Comparison of ENCODE assay signal across 8 mouse cellular contexts in genomic region chr3:136007846-136008245, GRCm38 (mm10).
DNase-seq lines count a peak whose midpoint lies in the region; ATAC-seq and TF ChIP-seq lines count a peak whose summit lies in the region.

No protein-coding gene starts in this region.

- no peak for TF ChIP-seq RAD21 in CH12.LX (IDR thresholded peaks at IDR 0.05; ENCODE audit: low read depth, low read length)

- no peak for ATAC-seq in embryonic facial prominence, embryonic 12.5 days (ENCODE audit: insufficient number of reproducible peaks, insufficient read depth, low FRiP score, low TSS enrichment)

- no peaks in the 10 kb centered on the region for H3K79me2 ChIP-seq in CH12.LX (replicated peaks; ENCODE audit: control insufficient read depth, extremely low read depth, insufficient read depth, poor library complexity, severe bottlenecking)

- H3K4me3 ChIP-seq in CH12.LX (replicated peaks in 1 of 3; ENCODE audit: low read depth in 2 of 3, low read length in 2 of 3, poor library complexity in 1 of 3): no peak overlapping the region
- H3K4me3 ChIP-seq in embryonic facial prominence, embryonic 12.5 days: no peak overlapping the region

- peaks cover 3% of the 10 kb centered on the region for H3K9me3 ChIP-seq in CH12.LX (replicated peaks; ENCODE audit: low read length)
- H3K9me3 ChIP-seq in embryonic facial prominence, embryonic 12.5 days: no peaks in the 10 kb centered on the region

- peak overlapping the region; percentile 67; the same call in 1 of the 2 replicates for H3K4me2 ChIP-seq in CH12.LX (ENCODE audit: insufficient read depth, low read depth, poor library complexity, severe bottlenecking)
- peak overlapping the region; percentile 33 for H3K4me2 ChIP-seq in embryonic facial prominence, embryonic 12.5 days (replicated peaks)

- in situ Hi-C loops in CH12.LX (cut with MboI; ENCODE audit: low pct_ligation_motif_present, low pct_unique_long_range_greater_than_20kb, low sequenced_read_pairs): no loop called here

- peaks cover 0 to 3% of the 10 kb centered on the region in 2 experiments; a peak in 1 of 4 replicates for H3K4me1 ChIP-seq in CH12.LX (ENCODE audit: control insufficient read depth in 1 of 2, insufficient read depth in 2 of 2)
- peaks cover 10% of the 10 kb centered on the region for H3K4me1 ChIP-seq in embryonic facial prominence, embryonic 12.5 days

- peak in 1 of 2 experiments; percentile 7; a peak in 1 of 4 replicates for TF ChIP-seq CTCF in CH12.LX (conservative IDR thresholded peaks at IDR 0.05 in 1 of 2, IDR thresholded peaks at IDR 0.05 in 1 of 2; ENCODE audit: low read depth in 2 of 2, low read length in 2 of 2)

- WGBS in embryonic facial prominence, embryonic 12.5 days: 26% methylated on average over 9 of the region's 9 CpGs

- H3K9ac ChIP-seq in CH12.LX (ENCODE audit: insufficient read depth, low read depth): no peak overlapping the region
- H3K9ac ChIP-seq in embryonic facial prominence, embryonic 12.5 days: no peak overlapping the region

- TF ChIP-seq POLR2A in CH12.LX (IDR thresholded peaks at IDR 0.05; ENCODE audit: low read depth, low read length): no peak

- no peaks in the 10 kb centered on the region for H3K36me3 ChIP-seq in CH12.LX (replicated peaks in 1 of 2; ENCODE audit: control insufficient read depth in 1 of 2, insufficient read depth in 1 of 2, low read length in 1 of 2)
- no peaks in the 10 kb centered on the region for H3K36me3 ChIP-seq in embryonic facial prominence, embryonic 12.5 days

- DNase-seq in CH12.LX (ENCODE audit: extremely low read depth) (no peak), R1 (ENCODE audit: low read depth, low spot score) (peak; percentile 17)
- peak; percentile 2 for DNase-seq in heart, postnatal 25 days (ENCODE audit: low spot score)
- peak; percentile 15 to 75 for DNase-seq in left cerebral cortex, adult 8-10 months (ENCODE audit: low spot score in 2 of 2)
- peak; percentile 82 for DNase-seq in right cerebral cortex, adult 18-20 months
- no peak for DNase-seq in spleen, postnatal 14 days (ENCODE audit: low spot score in 2 of 2)
- no peak for DNase-seq in gastrocnemius, adult 8-10 months (ENCODE audit: low spot score in 2 of 2)

- dilution Hi-C loops in CH12.LX (cut with MboI; ENCODE audit: extremely low pct_ligation_motif_present, extremely low pct_unique_long_range_greater_than_20kb, low sequenced_read_pairs): no loop called here

- no peaks in the 10 kb centered on the region for H3K27me3 ChIP-seq in CH12.LX (replicated peaks)
- no peaks in the 10 kb centered on the region for H3K27me3 ChIP-seq in embryonic facial prominence, embryonic 12.5 days

- H3K27ac ChIP-seq in CH12.LX (ENCODE audit: insufficient read depth, low read depth): no peak overlapping the region
- H3K27ac ChIP-seq in embryonic facial prominence, embryonic 12.5 days: no peak overlapping the region

- intact Hi-C loops in heart, postnatal 25 days (cut with DNase I): no loop called here

- no peak for TF ChIP-seq EP300 in CH12.LX (IDR thresholded peaks at IDR 0.05; ENCODE audit: low read length)

TF ChIP-seq in CH12.LX, 34 proteins besides CTCF, POLR2A, EP300 and RAD21:
- peak; percentile 5; the same call in 1 of the 2 replicates for TF ChIP-seq SMC3 (IDR thresholded peaks at IDR 0.05; ENCODE audit: low read depth, low read length)
- TF ChIP-seq CHD2 (IDR thresholded peaks at IDR 0.05; ENCODE audit: low read length): no peak
- TF ChIP-seq SIN3A (IDR thresholded peaks at IDR 0.05; ENCODE audit: low read length): no peak

Comparison
In these comparisons a context has a peak if more than half of its experiments do, and no peak if none do; other contexts are left out.
1. DNase-seq: peak in R1 (single experiment), heart, postnatal 25 days (single experiment), left cerebral cortex, adult 8-10 months (2 of 2) and right cerebral cortex, adult 18-20 months (single experiment); none in CH12.LX (single experiment), spleen, postnatal 14 days (0 of 2) and gastrocnemius, adult 8-10 months (0 of 2).